Mouse (Mus musculus) kidney, postnatal 0 days (tissue): ENCODE data around the gene Sgip1. TPM values are rescaled to one million over a fixed set of nuclear protein-coding genes. Genes with fewer than 3 reads are reported as not detected.

ENCODE experiments used
- ATAC-seq: fragments of 200-750 bp; cut with Nextera tagmentation; replicated peaks from 2 replicates; pipeline ENCODE4 v1.8.0; 2017; ENCODE audit warnings: low read depth, moderate number of reproducible peaks, moderate TSS enrichment, moderate library complexity; ENCODE audit not compliant: low FRiP score
- DNase-seq: peaks from one replicate; pipeline ENCODE4 v3.0.0-alpha.2; 2016; ENCODE audit warnings: low spot score
- H3K27ac ChIP-seq: fragments of 300-500 bp; sonication (generic); 2 replicates; pipeline ENCODE4 v1.5.1; 2014; ENCODE audit warnings: mild to moderate bottlenecking
- H3K27me3 ChIP-seq: fragments of 300-500 bp; sonication (generic); 2 replicates; pipeline ENCODE4 v1.6.1; 2014; ENCODE audit warnings: low read length, mixed read lengths; ENCODE audit not compliant: insufficient read depth
- H3K36me3 ChIP-seq: fragments of 300-500 bp; sonication (generic); 2 replicates; pipeline ENCODE4 v1.6.1; 2014; ENCODE audit warnings: low read length, mixed read lengths; ENCODE audit not compliant: insufficient read depth
- H3K4me1 ChIP-seq: fragments of 300-500 bp; sonication (generic); replicated peaks from 2 replicates; pipeline ENCODE4 v1.6.1; 2014; ENCODE audit warnings: antibody characterized with exemption, low read length, mixed read lengths; ENCODE audit not compliant: insufficient read depth
- H3K4me2 ChIP-seq: fragments of 300-500 bp; sonication (generic); 2 replicates; pipeline ENCODE4 v1.6.1; 2014; ENCODE audit warnings: mild to moderate bottlenecking, low read length, moderate library complexity, mixed read lengths
- H3K4me3 ChIP-seq: fragments of 300-500 bp; sonication (generic); replicated peaks from 2 replicates; pipeline ENCODE4 v1.5.1; 2014; ENCODE audit warnings: low read depth, low read length
- H3K9ac ChIP-seq: fragments of 300-500 bp; sonication (generic); 2 replicates; pipeline ENCODE4 v1.6.1; 2014; ENCODE audit warnings: low read depth, low read length
- H3K9me3 ChIP-seq: fragments of 300-500 bp; sonication (generic); replicated peaks from 2 replicates; pipeline ENCODE4 v1.6.1; 2016; ENCODE audit warnings: low read length, inconsistent platforms, mixed read lengths
- CTCF ChIP-seq: IDR thresholded peaks from 2 replicates; pipeline ENCODE4 v1.5.1; 2016; ENCODE audit warnings: antibody characterized with exemption, low read depth, mild to moderate bottlenecking, moderate library complexity
- WGBS: fragments of 180-500 bp; shearing (Covaris S2); extraction: QIAGEN DNeasy Blood & Tissue Kit; methylation state at CpG from one replicate; pipeline ENCODE4 v1.1.7; 2014; 5-methylcytosine and 5-hydroxymethylcytosine counted together
- polyA plus RNA-seq: library from polyadenylated mRNA; unstranded; fragments of >200 nt; fragmentation: Nextera tagmentation; extraction: Ambion mirVana; gene quantifications from 2 replicates; pipeline ENCODE4 v1.2.1, GENCODE M21; 2015

The Sgip1 gene
- polyA plus RNA-seq, 1 experiment from 2014 or later, result 7.6 TPM

GRCm38 (mm10) chr4:102884228-102884627 is 143.1 kb downstream of the Sgip1 start:
- no peak overlapping the region for H3K27ac ChIP-seq
- no peak for TF ChIP-seq CTCF
- DNase-seq (no peak), ATAC-seq (no peak)
- no peak overlapping the region for H3K9ac ChIP-seq
- no peak overlapping the region for H3K4me2 ChIP-seq
- H3K36me3 ChIP-seq, result no peaks in the 10 kb centered on the region
- H3K4me1 ChIP-seq, result no peaks in the 10 kb centered on the region
- WGBS, result 93% methylated on average over 4 of the region's 4 CpGs
- H3K27me3 ChIP-seq, result no peaks in the 10 kb centered on the region
- no peak overlapping the region for H3K4me3 ChIP-seq
- H3K9me3 ChIP-seq, result no peaks in the 10 kb centered on the region

GRCm38 (mm10) chr4:102886459-102886858 is 145.4 kb downstream of the Sgip1 start:
- ATAC-seq (no peak), DNase-seq (no peak)
- 55% methylated on average over 2 of the region's 2 CpGs for WGBS
- H3K27me3 ChIP-seq, result no peaks in the 10 kb centered on the region
- no peaks in the 10 kb centered on the region for H3K4me1 ChIP-seq
- H3K4me3 ChIP-seq, result no peak overlapping the region
- no peaks in the 10 kb centered on the region for H3K36me3 ChIP-seq
- H3K9ac ChIP-seq, result no peak overlapping the region
- H3K27ac ChIP-seq, result no peak overlapping the region
- no peak for TF ChIP-seq CTCF
- H3K9me3 ChIP-seq, result no peaks in the 10 kb centered on the region
- H3K4me2 ChIP-seq, result no peak overlapping the region

- H3K36me3 ChIP-seq, result no peaks in the 10 kb centered on the region
- WGBS, result 83% methylated on average over 4 of the region's 4 CpGs
- ATAC-seq, result no peak
These were observed 145.8 kb downstream of the Sgip1 start for GRCm38 (mm10) chr4:102886902-102887301.

GRCm38 (mm10) chr4:102887770-102888689 is 146.9 kb downstream of the Sgip1 start:
- Histone ChIP-seq H3K9me3 (no peaks in the 10 kb centered on the region), H3K27ac (no peak overlapping the region), H3K27me3 (no peaks in the 10 kb centered on the region), H3K4me3 (no peak overlapping the region), H3K36me3 (no peaks in the 10 kb centered on the region), H3K9ac (no peak overlapping the region), H3K4me1 (no peaks in the 10 kb centered on the region), H3K4me2 (no peak overlapping the region)
- WGBS, result 75% methylated on average over 14 of the region's 14 CpGs
- ATAC-seq (no peak), DNase-seq (no peak)
- TF ChIP-seq CTCF, result no peak

More at GRCm38 (mm10) chr4:102886902-102887301, 145.8 kb downstream of the Sgip1 start:
- no peak for TF ChIP-seq CTCF
- no peak for DNase-seq
- Histone ChIP-seq H3K4me1 (no peaks in the 10 kb centered on the region), H3K27ac (no peak overlapping the region), H3K9me3 (no peaks in the 10 kb centered on the region), H3K9ac (no peak overlapping the region), H3K27me3 (no peaks in the 10 kb centered on the region), H3K4me3 (no peak overlapping the region), H3K4me2 (no peak overlapping the region)

GRCm38 (mm10) chr4:102895866-102896265 is 154.8 kb downstream of the Sgip1 start:
- DNase-seq (no peak), ATAC-seq (no peak)
- Histone ChIP-seq H3K27me3 (no peaks in the 10 kb centered on the region), H3K9me3 (no peaks in the 10 kb centered on the region), H3K4me1 (no peaks in the 10 kb centered on the region), H3K27ac (no peak overlapping the region), H3K4me2 (no peak overlapping the region), H3K9ac (no peak overlapping the region), H3K4me3 (no peak overlapping the region), H3K36me3 (no peaks in the 10 kb centered on the region)
- no peak for TF ChIP-seq CTCF
- WGBS, result 97% methylated on average over 2 of the region's 2 CpGs

- DNase-seq, result no peak
- H3K9ac ChIP-seq, result no peak overlapping the region
- H3K36me3 ChIP-seq, result no peaks in the 10 kb centered on the region
- no peaks in the 10 kb centered on the region for H3K27me3 ChIP-seq
- H3K27ac ChIP-seq, result no peak overlapping the region
- no peak for ATAC-seq
- no peaks in the 10 kb centered on the region for H3K4me1 ChIP-seq
- TF ChIP-seq CTCF, result no peak
- no peak overlapping the region for H3K4me2 ChIP-seq
- H3K9me3 ChIP-seq, result no peaks in the 10 kb centered on the region
- no peak overlapping the region for H3K4me3 ChIP-seq
- 62% methylated on average over 4 of the region's 4 CpGs for WGBS
These were observed 157.9 kb downstream of the Sgip1 start for GRCm38 (mm10) chr4:102898987-102899386.
